Comparison of ENCODE assay signal across 22 mouse cellular contexts in the genomic region with DNA sequence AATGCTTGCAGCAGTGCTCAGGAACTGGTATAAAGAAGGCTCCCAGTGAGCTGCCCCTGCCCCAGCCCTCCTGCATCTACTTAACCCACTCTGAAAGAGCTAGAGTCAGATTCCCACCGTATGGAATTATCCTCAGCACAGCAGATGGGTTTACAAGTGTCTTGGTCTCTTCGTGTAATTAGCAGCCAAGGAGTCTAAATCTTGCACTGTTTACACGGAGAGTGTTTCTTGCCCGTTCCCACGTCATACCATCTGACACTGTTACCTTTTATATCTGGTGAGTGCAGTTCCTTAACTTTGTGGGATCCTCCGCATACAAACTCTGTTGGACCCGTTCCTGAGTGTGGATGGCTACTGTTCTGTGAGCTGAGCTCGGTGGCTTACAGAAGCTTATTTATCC.
DNase-seq lines count a peak whose midpoint lies in the region; ATAC-seq and TF ChIP-seq lines count a peak whose summit lies in the region.
"Had no signal": no experiment of that assay in that cellular context is flagged by ENCODE, and none has a peak within 500 bp of the region (broad histone marks: within the 10 kb centered on the region; RNA-seq: fewer than 3 reads in every experiment).

No protein-coding gene starts in this region.

- H3K27me3 ChIP-seq in forebrain, embryonic 15.5 days = no peaks in the 10 kb centered on the region
- H3K27me3 ChIP-seq in forebrain, embryonic 10.5 days (ENCODE audit: poor library complexity, severe bottlenecking) = no peaks in the 10 kb centered on the region
- no peaks in the 10 kb centered on the region for H3K27me3 ChIP-seq in hindbrain, embryonic 10.5 days (ENCODE audit: insufficient read depth, poor library complexity, severe bottlenecking)
- H3K27me3 ChIP-seq: embryonic facial prominence, embryonic 12.5 days; heart, embryonic 12.5 days; limb, embryonic 12.5 days had no signal

- peak; percentile 73 for ATAC-seq in forebrain, embryonic 15.5 days (replicated peaks)
- ATAC-seq: activated CD4-positive, CD25-positive, alpha-beta regulatory T cell, adult 4 months; hindbrain, postnatal 0 days; lung, postnatal 0 days had no signal

- TF ChIP-seq CTCF in brain, embryonic 14.5 days (IDR thresholded peaks at IDR 0.05; ENCODE audit: borderline replicate concordance, extremely low read depth, insufficient read depth, insufficient read length) = no peak
- TF ChIP-seq CTCF in left cerebral cortex, adult 2 months (IDR thresholded peaks at IDR 0.05) = no peak

- H3K27ac ChIP-seq in forebrain, embryonic 15.5 days (replicated peaks) = no peak overlapping the region
- no peak overlapping the region for H3K27ac ChIP-seq in forebrain, embryonic 10.5 days
- no peak overlapping the region for H3K27ac ChIP-seq in left cerebral cortex, adult 2 months
- H3K27ac ChIP-seq in hindbrain, embryonic 10.5 days = no peak overlapping the region
- H3K27ac ChIP-seq: embryonic facial prominence, embryonic 12.5 days; hindbrain, postnatal 0 days; limb, embryonic 12.5 days; liver, embryonic 14.5 days had no signal

- no peak overlapping the region for H3K9ac ChIP-seq in forebrain, embryonic 15.5 days (replicated peaks)
- H3K9ac ChIP-seq: embryonic facial prominence, embryonic 12.5 days; heart, embryonic 12.5 days; limb, embryonic 12.5 days; liver, embryonic 14.5 days had no signal

- no peak overlapping the region for H3K4me3 ChIP-seq in forebrain, embryonic 15.5 days
- no peak overlapping the region for H3K4me3 ChIP-seq in forebrain, embryonic 10.5 days
- H3K4me3 ChIP-seq in left cerebral cortex, adult 2 months = no peak overlapping the region
- H3K4me3 ChIP-seq in hindbrain, embryonic 10.5 days = no peak overlapping the region
- H3K4me3 ChIP-seq: embryonic facial prominence, embryonic 12.5 days; heart, embryonic 12.5 days; limb, embryonic 12.5 days; myocyte had no signal

- H3K36me3 ChIP-seq in forebrain, embryonic 15.5 days = no peaks in the 10 kb centered on the region
- H3K36me3 ChIP-seq in forebrain, embryonic 10.5 days (replicated peaks) = no peaks in the 10 kb centered on the region
- no peaks in the 10 kb centered on the region for H3K36me3 ChIP-seq in hindbrain, embryonic 10.5 days
- H3K36me3 ChIP-seq: embryonic facial prominence, embryonic 12.5 days; heart, embryonic 12.5 days; limb, embryonic 12.5 days had no signal

- H3K4me1 ChIP-seq in forebrain, embryonic 15.5 days = 0 out of 2 replicates have a peak, but pooled peaks cover 10% of the 10 kb centered on the region
- 0 out of 2 replicates have a peak, but pooled peaks cover 9% of the 10 kb centered on the region for H3K4me1 ChIP-seq in forebrain, embryonic 10.5 days
- H3K4me1 ChIP-seq in hindbrain, embryonic 10.5 days (replicated peaks) = no peaks in the 10 kb centered on the region
- H3K4me1 ChIP-seq: embryonic facial prominence, embryonic 12.5 days; heart, embryonic 12.5 days; limb, embryonic 12.5 days had no signal

- no peak for TF ChIP-seq POLR2A in brain, embryonic 14.5 days (IDR thresholded peaks at IDR 0.05; ENCODE audit: borderline replicate concordance, extremely low read depth, insufficient read depth, insufficient read length, poor library complexity, severe bottlenecking)

- intact Hi-C loops in left cerebral cortex, adult 2 months (cut with DNase I) = loop anchor here (5.0 kb wide), 1 partner anchor 172 kb away; no protein-coding TSS in a partner anchor

- WGBS in forebrain, embryonic 15.5 days = 56% methylated on average over 8 of the region's 8 CpGs
- WGBS in forebrain, embryonic 10.5 days = 77% methylated on average over 8 of the region's 8 CpGs
- WGBS in hindbrain, embryonic 10.5 days = 86% methylated on average over 8 of the region's 8 CpGs

- no peaks in the 10 kb centered on the region for H3K9me3 ChIP-seq in forebrain, embryonic 15.5 days
- H3K9me3 ChIP-seq in forebrain, embryonic 10.5 days = no peaks in the 10 kb centered on the region
- H3K9me3 ChIP-seq in hindbrain, embryonic 10.5 days = no peaks in the 10 kb centered on the region
- H3K9me3 ChIP-seq: embryonic facial prominence, embryonic 12.5 days; heart, embryonic 12.5 days; limb, embryonic 12.5 days had no signal

- no peak overlapping the region for H3K4me2 ChIP-seq in forebrain, embryonic 15.5 days (replicated peaks)
- H3K4me2 ChIP-seq: embryonic facial prominence, embryonic 12.5 days; heart, embryonic 12.5 days; limb, embryonic 12.5 days had no signal

- no peak for DNase-seq in forebrain, embryonic 10.5 days (ENCODE audit: extremely low spot score, low spot score)
- DNase-seq in brain, embryonic 14.5 days (ENCODE audit: low read depth) = peak; percentile 43
- DNase-seq in left cerebral cortex, adult 2 months (ENCODE audit: extremely low spot score in 1 of 2, low spot score in 2 of 2) = peak; percentile 8 to 20
- DNase-seq in right cerebral cortex, postnatal 14 days = peak; percentile 11
- DNase-seq in hindbrain, embryonic 10.5 days (ENCODE audit: low spot score) = no peak
- DNase-seq in cerebellum, postnatal 14 days = no peak
- DNase-seq in thymus, postnatal 36 days = no peak
- DNase-seq: adrenal gland, postnatal 36 days; cerebellum, adult 11 months; heart, postnatal 36 days; kidney, adult 18-20 months; kidney, postnatal 25 days; thymus, adult 18-20 months had no signal

Comparison
In these comparisons a context has a peak if more than half of its experiments do, and no peak if none do; other contexts are left out.
1. DNase-seq: peak in brain, embryonic 14.5 days (single experiment), left cerebral cortex, adult 2 months (2 of 2) and right cerebral cortex, postnatal 14 days (single experiment); none in forebrain, embryonic 10.5 days (single experiment), hindbrain, embryonic 10.5 days (single experiment), cerebellum, postnatal 14 days (0 of 2) and thymus, postnatal 36 days (0 of 2).